Mouse (Mus musculus): ENCODE data around the gene Ppp1cc.
"Not testable (repeated sequence)": the region's sequence is repeated elsewhere in the genome, so short reads cannot be mapped to it uniquely, and the experiment has no call there.

Gene Ppp1cc

GRCm38 (mm10) chr5:122136508-122137408, 21.3 kb upstream of the Ppp1cc start:
- DNase-seq (ENCODE audit: low spot score): peak; percentile 51

GRCm38 (mm10) chr5:122138856-122139255, 19.2 kb upstream of the Ppp1cc start:
- no peak for DNase-seq (ENCODE audit: low spot score)

- not testable (repeated sequence) for DNase-seq (ENCODE audit: low spot score)
Measured at GRCm38 (mm10) chr5:122139771-122140170, 18.3 kb upstream of the Ppp1cc start.

GRCm38 (mm10) chr5:122140723-122141122, 17.4 kb upstream of the Ppp1cc start, which contains the start of gene Ccdc63:
Gene Ccdc63 (minus strand): TSS chr5:122140823.
- no peak for DNase-seq (ENCODE audit: low spot score)

- peak; percentile 38 for DNase-seq (ENCODE audit: low spot score)
Measured at GRCm38 (mm10) chr5:122142230-122142992, 15.7 kb upstream of the Ppp1cc start.

- peak; percentile 77 for DNase-seq (ENCODE audit: low spot score)
Measured at GRCm38 (mm10) chr5:122143543-122143942, 14.5 kb upstream of the Ppp1cc start.

GRCm38 (mm10) chr5:122144825-122145224, 13.3 kb upstream of the Ppp1cc start:
- peak; percentile 68 for DNase-seq (ENCODE audit: low spot score)

- peak; percentile 68 for DNase-seq (ENCODE audit: low spot score)
Measured at GRCm38 (mm10) chr5:122145381-122146055, 12.6 kb upstream of the Ppp1cc start.

- peak; percentile 74 for DNase-seq (ENCODE audit: low spot score)
Measured at GRCm38 (mm10) chr5:122146056-122146580, 12.0 kb upstream of the Ppp1cc start.

- no peak for DNase-seq (ENCODE audit: low spot score)
Measured at GRCm38 (mm10) chr5:122146609-122147008, 11.5 kb upstream of the Ppp1cc start.

GRCm38 (mm10) chr5:122148107-122148506, 10.0 kb upstream of the Ppp1cc start:
- DNase-seq (ENCODE audit: low spot score): no peak

GRCm38 (mm10) chr5:122149259-122149658, 8.8 kb upstream of the Ppp1cc start:
- DNase-seq (ENCODE audit: low spot score): no peak

GRCm38 (mm10) chr5:122152508-122152907, 5.6 kb upstream of the Ppp1cc start:
- not testable (repeated sequence) for DNase-seq (ENCODE audit: low spot score)

- no peak for DNase-seq (ENCODE audit: low spot score)
Measured at GRCm38 (mm10) chr5:122154006-122154405, 4.1 kb upstream of the Ppp1cc start.

GRCm38 (mm10) chr5:122154782-122155181, 3.3 kb upstream of the Ppp1cc start:
- DNase-seq (ENCODE audit: low spot score): no peak

GRCm38 (mm10) chr5:122155613-122156012, 2.5 kb upstream of the Ppp1cc start:
- no peak for DNase-seq (ENCODE audit: low spot score)

GRCm38 (mm10) chr5:122156486-122156885, 1.6 kb upstream of the Ppp1cc start:
- DNase-seq (ENCODE audit: low spot score): no peak

- peak; percentile 21 for DNase-seq (ENCODE audit: low spot score)
Measured at GRCm38 (mm10) chr5:122158557-122159515, 758 bp downstream of the Ppp1cc start.

GRCm38 (mm10) chr5:122163194-122163593, 5.1 kb downstream of the Ppp1cc start:
- no peak for DNase-seq (ENCODE audit: low spot score)

GRCm38 (mm10) chr5:122164011-122164410, 5.9 kb downstream of the Ppp1cc start:
- DNase-seq (ENCODE audit: low spot score): no peak
